Mouse (Mus musculus) forebrain, embryonic 13.5 days (tissue): ENCODE measurements around the gene Wnt8b. TPM values are rescaled to one million over a fixed set of nuclear protein-coding genes. Genes with fewer than 3 reads are reported as not detected.

Experiments used
- ATAC-seq: fragments of 200-750 bp; cut with Nextera tagmentation; 2 replicates; pipeline ENCODE4 v1.8.0; 2017
- H3K27ac ChIP-seq: fragments of 300-500 bp; sonication (generic); 2 replicates; pipeline ENCODE4 v1.5.1; 2015; ENCODE audit warnings: inconsistent platforms, mild to moderate bottlenecking, moderate library complexity
- H3K27me3 ChIP-seq: fragments of 300-500 bp; sonication (generic); 2 replicates; pipeline ENCODE4 v1.6.1; 2015; ENCODE audit warnings: mild to moderate bottlenecking, inconsistent platforms
- H3K36me3 ChIP-seq: fragments of 300-500 bp; sonication (generic); 2 replicates; pipeline ENCODE4 v1.6.1; 2015; ENCODE audit warnings: mild to moderate bottlenecking, inconsistent platforms; ENCODE audit not compliant: poor library complexity, severe bottlenecking
- H3K4me1 ChIP-seq: fragments of 300-500 bp; sonication (generic); 2 replicates; pipeline ENCODE4 v1.6.1; 2015; ENCODE audit warnings: inconsistent platforms
- H3K4me2 ChIP-seq: fragments of 300-500 bp; sonication (generic); 2 replicates; pipeline ENCODE4 v1.6.1; 2015; ENCODE audit warnings: inconsistent platforms, mild to moderate bottlenecking, moderate library complexity
- H3K4me3 ChIP-seq: fragments of 300-500 bp; sonication (generic); 2 replicates; pipeline ENCODE4 v1.5.1; 2015; ENCODE audit warnings: mild to moderate bottlenecking, inconsistent platforms
- H3K9ac ChIP-seq: fragments of 300-500 bp; sonication (generic); 2 replicates; pipeline ENCODE4 v1.6.1; 2015; ENCODE audit warnings: mild to moderate bottlenecking, inconsistent platforms
- H3K9me3 ChIP-seq: fragments of 300-500 bp; sonication (generic); replicated peaks from 2 replicates; pipeline ENCODE4 v1.6.1; 2016; ENCODE audit warnings: inconsistent platforms
- WGBS: fragments of 180-500 bp; shearing (Covaris S2); methylation state at CpG from one replicate; pipeline ENCODE4 v1.1.7; 2015; 5-methylcytosine and 5-hydroxymethylcytosine counted together
- polyA plus RNA-seq: library from polyadenylated mRNA; unstranded; fragments of >200 nt; fragmentation: Nextera tagmentation; extraction: Ambion mirVana; gene quantifications from 2 replicates; pipeline ENCODE4 v1.2.1, GENCODE M21; 2015

Wnt8b gene
- polyA plus RNA-seq, 1 experiment from 2014 or later: 8.1 TPM

- no peaks in the 10 kb centered on the region for H3K9me3 ChIP-seq
Measured at GRCm38 (mm10) chr19:44475268-44475667, 18.0 kb upstream of the Wnt8b start.

GRCm38 (mm10) chr19:44476541-44476940, 16.7 kb upstream of the Wnt8b start:
- H3K4me2 ChIP-seq: no peak overlapping the region
- H3K36me3 ChIP-seq: no peaks in the 10 kb centered on the region
- H3K9me3 ChIP-seq: no peaks in the 10 kb centered on the region
- H3K4me3 ChIP-seq: no peak overlapping the region
- no peak overlapping the region for H3K27ac ChIP-seq
- ATAC-seq: no peak
- no peaks in the 10 kb centered on the region for H3K4me1 ChIP-seq
- H3K9ac ChIP-seq: no peak overlapping the region
- 53% methylated on average over 3 of the region's 3 CpGs for WGBS
- peaks cover 16% of the 10 kb centered on the region for H3K27me3 ChIP-seq

More at GRCm38 (mm10) chr19:44475268-44475667, 18.0 kb upstream of the Wnt8b start:
- peaks cover 16% of the 10 kb centered on the region for H3K27me3 ChIP-seq
- H3K9ac ChIP-seq: no peak overlapping the region
- no peak overlapping the region for H3K27ac ChIP-seq
- no peak for ATAC-seq
- no peaks in the 10 kb centered on the region for H3K4me1 ChIP-seq
- no peak overlapping the region for H3K4me2 ChIP-seq
- WGBS: 86% methylated on average over 6 of the region's 6 CpGs
- H3K4me3 ChIP-seq: no peak overlapping the region
- H3K36me3 ChIP-seq: no peaks in the 10 kb centered on the region

DNA sequence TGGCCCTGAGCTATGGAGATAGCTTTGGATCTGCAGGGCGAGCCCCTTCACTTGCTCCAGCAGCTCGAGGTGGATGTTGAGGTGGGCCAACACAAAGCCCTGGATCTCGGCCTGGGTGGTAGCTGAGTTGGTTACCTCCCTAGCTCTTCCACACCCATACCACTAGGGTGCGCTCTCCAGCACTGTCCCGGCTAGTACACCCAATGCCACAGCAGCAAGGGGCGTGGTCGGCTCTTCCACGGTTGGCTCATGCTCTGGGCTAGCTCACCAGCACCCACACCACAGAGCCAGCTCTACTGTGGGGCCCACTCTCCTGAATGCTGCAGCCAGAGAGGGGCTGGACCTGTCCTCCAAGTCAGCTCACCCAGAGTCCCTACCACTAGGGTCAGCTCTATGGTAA, 6.0 kb upstream of the Wnt8b start:
- Histone ChIP-seq H3K27me3 (peaks cover 44% of the 10 kb centered on the region), H3K4me3 (no peak overlapping the region), H3K4me2 (no peak overlapping the region), H3K4me1 (no peaks in the 10 kb centered on the region), H3K9me3 (no peaks in the 10 kb centered on the region), H3K36me3 (no peaks in the 10 kb centered on the region), H3K9ac (no peak overlapping the region), H3K27ac (no peak overlapping the region)
- WGBS: 10% methylated on average over 8 of the region's 8 CpGs
- ATAC-seq: no peak

GRCm38 (mm10) chr19:44496511-44496910, 3.2 kb downstream of the Wnt8b start:
- ATAC-seq: no peak
- H3K4me2 ChIP-seq: peak overlapping the region; percentile 33
- peaks cover 95% of the 10 kb centered on the region for H3K27me3 ChIP-seq
- H3K9ac ChIP-seq: no peak overlapping the region
- no peaks in the 10 kb centered on the region for H3K36me3 ChIP-seq
- no peak overlapping the region for H3K4me3 ChIP-seq
- no peaks in the 10 kb centered on the region for H3K9me3 ChIP-seq
- no peak overlapping the region for H3K27ac ChIP-seq
- peaks cover 7% of the 10 kb centered on the region; the same call in 1 of the 2 replicates for H3K4me1 ChIP-seq
- WGBS: 36% methylated on average over 8 of the region's 8 CpGs

GRCm38 (mm10) chr19:44496941-44497340, 3.7 kb downstream of the Wnt8b start:
- peak overlapping the region; percentile 33; the same call in 1 of the 2 replicates for H3K4me2 ChIP-seq
- H3K4me3 ChIP-seq: no peak overlapping the region
- no peak for ATAC-seq
- no peak overlapping the region for H3K9ac ChIP-seq
- H3K36me3 ChIP-seq: no peaks in the 10 kb centered on the region
- peaks cover 95% of the 10 kb centered on the region for H3K27me3 ChIP-seq
- 29% methylated on average over 10 of the region's 10 CpGs for WGBS
- H3K9me3 ChIP-seq: no peaks in the 10 kb centered on the region
- peaks cover 7% of the 10 kb centered on the region; the same call in 1 of the 2 replicates for H3K4me1 ChIP-seq
- H3K27ac ChIP-seq: no peak overlapping the region

DNA sequence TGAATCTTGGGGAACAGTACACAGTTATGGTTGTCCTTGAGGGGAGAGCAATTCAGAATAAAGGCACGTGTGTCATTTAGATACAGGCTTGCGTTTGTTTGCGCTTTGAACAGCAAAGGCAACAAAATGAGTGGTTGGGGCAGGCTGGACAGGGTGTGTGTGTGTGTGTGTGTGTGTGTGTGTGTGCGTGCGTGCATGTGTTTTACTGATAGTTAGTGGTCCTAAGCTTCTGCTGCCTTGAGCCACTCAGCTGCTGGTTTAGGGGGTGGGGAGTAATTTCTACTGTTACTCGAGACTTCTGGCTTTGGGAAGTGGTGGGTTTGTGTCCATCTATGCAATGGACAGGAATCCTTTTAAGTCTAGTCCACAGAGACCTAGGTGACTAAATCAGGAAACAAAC, 5.7 kb downstream of the Wnt8b start:
- whole genome bisulfite sequencing: 54% methylated on average over 6 of the region's 6 CpGs
- H3K27ac ChIP-seq: no peak overlapping the region
- no peak overlapping the region for H3K4me3 ChIP-seq
- no peak overlapping the region for H3K9ac ChIP-seq
- H3K4me1 ChIP-seq: no peaks in the 10 kb centered on the region
- H3K27me3 ChIP-seq: peaks cover 95% of the 10 kb centered on the region
- H3K36me3 ChIP-seq: no peaks in the 10 kb centered on the region
- H3K9me3 ChIP-seq: no peaks in the 10 kb centered on the region
- no peak for ATAC-seq
- no peak overlapping the region for H3K4me2 ChIP-seq

- H3K4me2 ChIP-seq: no peak overlapping the region
- no peak for ATAC-seq
- H3K4me3 ChIP-seq: no peak overlapping the region
- H3K4me1 ChIP-seq: no peaks in the 10 kb centered on the region
- H3K9me3 ChIP-seq: no peaks in the 10 kb centered on the region
- 27% methylated on average over 5 of the region's 5 CpGs for WGBS
- no peak overlapping the region for H3K27ac ChIP-seq
- peaks cover 95% of the 10 kb centered on the region for H3K27me3 ChIP-seq
- no peak overlapping the region for H3K9ac ChIP-seq
- H3K36me3 ChIP-seq: no peaks in the 10 kb centered on the region
Measured at GRCm38 (mm10) chr19:44500240-44500639, 7.0 kb downstream of the Wnt8b start.

DNA sequence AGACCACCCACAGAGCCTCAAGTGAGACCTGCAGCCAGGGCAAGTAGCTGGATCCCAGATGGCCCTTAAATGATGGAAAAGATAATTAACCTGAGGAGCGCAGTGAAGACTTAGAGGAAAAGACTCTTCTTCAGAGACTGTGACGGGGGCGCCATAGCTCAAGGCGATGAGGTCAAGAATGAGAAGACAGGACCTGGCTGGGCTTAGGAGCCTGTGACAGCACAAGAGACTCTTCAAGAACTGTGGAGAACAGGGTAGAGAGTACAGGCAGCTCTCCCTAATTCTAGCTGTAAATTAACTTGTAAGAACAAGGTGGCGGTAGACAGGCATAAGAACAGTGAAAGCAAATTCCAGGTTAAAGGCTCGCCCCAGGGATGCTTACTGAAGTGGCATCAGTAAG, 8.7 kb downstream of the Wnt8b start:
- Histone ChIP-seq H3K4me3 (no peak overlapping the region), H3K27ac (no peak overlapping the region), H3K9ac (no peak overlapping the region), H3K9me3 (no peaks in the 10 kb centered on the region), H3K4me2 (no peak overlapping the region), H3K36me3 (no peaks in the 10 kb centered on the region), H3K4me1 (no peaks in the 10 kb centered on the region), H3K27me3 (peaks cover 94% of the 10 kb centered on the region)
- WGBS: 85% methylated on average over 6 of the region's 6 CpGs
- ATAC-seq: no peak

DNA sequence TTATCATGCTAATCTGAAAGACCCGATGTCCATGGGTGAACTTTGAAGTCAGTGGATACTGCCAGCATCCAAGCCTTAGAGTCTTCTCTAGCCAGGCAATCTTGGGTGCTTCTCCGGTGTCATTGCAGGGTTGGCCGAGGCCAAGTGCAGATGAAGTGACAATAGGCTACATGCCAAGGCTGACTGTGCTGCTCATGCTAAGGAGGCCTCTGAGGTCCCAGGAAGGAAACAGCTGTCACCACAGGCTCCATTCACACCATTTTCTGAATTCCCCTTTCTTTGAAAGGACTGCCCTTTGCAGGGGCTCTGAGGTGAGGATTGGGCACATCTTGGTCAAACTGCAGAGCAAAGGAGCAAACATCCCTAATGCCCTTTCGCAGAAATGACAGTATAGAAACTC, 9.5 kb downstream of the Wnt8b start:
- Histone ChIP-seq H3K27me3 (peaks cover 94% of the 10 kb centered on the region), H3K27ac (no peak overlapping the region), H3K36me3 (no peaks in the 10 kb centered on the region), H3K9ac (no peak overlapping the region), H3K4me2 (no peak overlapping the region), H3K4me1 (no peaks in the 10 kb centered on the region), H3K4me3 (no peak overlapping the region), H3K9me3 (no peaks in the 10 kb centered on the region)
- no peak for ATAC-seq
- 84% methylated on average over 4 of the region's 4 CpGs for WGBS

- peaks cover 50% of the 10 kb centered on the region for H3K4me1 ChIP-seq
- peak overlapping the region; percentile 67 for H3K4me2 ChIP-seq
- H3K27me3 ChIP-seq: peaks cover 96% of the 10 kb centered on the region
- H3K36me3 ChIP-seq: no peaks in the 10 kb centered on the region
- no peaks in the 10 kb centered on the region for H3K9me3 ChIP-seq
- WGBS: 10% methylated on average over 12 of the region's 12 CpGs
- no peak overlapping the region for H3K27ac ChIP-seq
- peak overlapping the region; percentile 39; the same call in 1 of the 2 replicates for H3K4me3 ChIP-seq
- ATAC-seq: no peak
- no peak overlapping the region for H3K9ac ChIP-seq
Measured at GRCm38 (mm10) chr19:44510534-44511175, 17.4 kb downstream of the Wnt8b start.

- peak overlapping the region; percentile 65 for H3K9ac ChIP-seq
- H3K4me1 ChIP-seq: peaks cover 53% of the 10 kb centered on the region
- peaks cover 97% of the 10 kb centered on the region for H3K27me3 ChIP-seq
- peak overlapping the region; percentile 67 for H3K4me2 ChIP-seq
- H3K9me3 ChIP-seq: no peaks in the 10 kb centered on the region
- ATAC-seq: no peak
- no peaks in the 10 kb centered on the region for H3K36me3 ChIP-seq
- peak overlapping the region; percentile 17; the same call in 1 of the 2 replicates for H3K27ac ChIP-seq
- under 1% methylated on average over 61 of the region's 66 CpGs for WGBS
- peak overlapping the region; percentile 39 for H3K4me3 ChIP-seq
Measured at GRCm38 (mm10) chr19:44511451-44512231, 18.4 kb downstream of the Wnt8b start.

DNA sequence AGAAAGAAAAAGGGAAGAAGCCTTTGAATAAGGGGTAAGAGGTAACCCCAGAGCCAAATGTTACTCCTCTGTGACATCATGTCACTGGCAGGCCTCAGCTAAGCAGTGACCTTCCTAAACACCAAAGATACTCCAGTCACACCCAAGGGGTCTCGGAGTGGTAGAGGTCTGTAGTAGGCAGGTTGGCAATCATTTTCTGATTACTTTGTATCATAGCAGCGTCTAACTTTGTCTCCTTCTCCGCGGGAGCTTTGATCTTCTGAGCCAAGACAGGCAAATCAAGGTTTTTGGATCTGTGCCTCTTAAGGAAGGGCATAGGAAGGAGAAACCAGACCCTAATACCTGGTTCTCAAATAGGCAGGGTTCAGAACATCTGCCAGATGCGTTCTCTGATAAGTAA, 19.3 kb downstream of the Wnt8b start:
- 19% methylated on average over 5 of the region's 5 CpGs for WGBS
- no peak for ATAC-seq
- H3K4me2 ChIP-seq: peak overlapping the region; percentile 67; the same call in 1 of the 2 replicates
- H3K4me1 ChIP-seq: peaks cover 53% of the 10 kb centered on the region
- H3K9ac ChIP-seq: no peak overlapping the region
- H3K27me3 ChIP-seq: peaks cover 97% of the 10 kb centered on the region
- H3K36me3 ChIP-seq: no peaks in the 10 kb centered on the region
- H3K27ac ChIP-seq: no peak overlapping the region
- H3K4me3 ChIP-seq: no peak overlapping the region
- no peaks in the 10 kb centered on the region for H3K9me3 ChIP-seq
